Mouse (Mus musculus) T-cell, adult 2 months (primary cell): Measurements from ENCODE around the gene Rtca.

Source experiments
- DNase-seq: peaks from one replicate; pipeline ENCODE4 v3.0.0; 2022; ENCODE audit warnings: low spot score

The Rtca gene

DNA sequence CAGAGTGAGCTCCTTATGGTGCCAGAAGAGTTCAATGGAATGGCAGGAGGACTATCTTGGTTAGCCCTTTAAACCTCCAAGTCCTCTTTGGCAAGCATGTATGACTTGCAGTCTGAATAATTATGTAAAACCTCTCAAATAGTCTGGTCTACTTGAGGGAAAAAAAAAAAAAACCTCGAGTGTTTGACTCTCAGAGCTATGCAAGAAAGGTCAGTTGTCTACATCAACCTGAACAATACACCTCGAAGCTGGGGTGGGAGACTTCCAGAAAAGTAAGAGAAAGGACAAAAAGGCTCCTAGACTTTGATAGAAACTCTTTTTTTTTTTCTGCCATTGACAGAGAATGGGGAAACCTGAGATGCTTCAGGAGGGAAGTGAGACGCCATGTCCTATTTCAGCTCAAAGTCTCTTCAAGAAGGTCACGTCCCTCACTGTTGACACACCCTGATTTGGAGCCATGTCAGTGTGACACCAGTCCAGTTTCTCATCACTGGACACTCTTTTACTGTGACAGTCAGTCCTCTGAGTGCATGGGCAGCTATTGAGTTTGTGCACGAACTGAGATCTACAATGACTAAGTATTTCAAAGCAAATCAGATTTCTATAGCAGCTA, 31.2 kb downstream of the Rtca start:
- DNase-seq, result no peak

DNA sequence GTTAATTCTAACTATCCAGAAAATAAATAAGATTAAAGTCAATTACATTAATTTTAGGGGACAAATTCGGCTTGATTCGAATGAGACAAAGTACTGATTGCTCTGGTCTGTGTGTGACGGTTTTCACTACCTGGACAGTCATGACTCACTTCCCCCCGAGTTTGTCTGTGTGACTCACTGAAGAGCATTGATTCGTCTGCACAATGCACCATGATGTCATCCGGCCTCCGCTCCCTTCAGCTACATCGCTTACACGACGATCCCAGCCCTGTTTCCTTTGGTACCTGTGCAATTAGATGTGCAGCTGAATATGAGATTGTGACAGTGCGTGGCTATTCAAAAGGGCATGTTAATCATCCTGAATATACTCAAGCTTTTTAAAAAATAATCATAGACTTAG, 33.4 kb downstream of the Rtca start:
- no peak for DNase-seq

DNA sequence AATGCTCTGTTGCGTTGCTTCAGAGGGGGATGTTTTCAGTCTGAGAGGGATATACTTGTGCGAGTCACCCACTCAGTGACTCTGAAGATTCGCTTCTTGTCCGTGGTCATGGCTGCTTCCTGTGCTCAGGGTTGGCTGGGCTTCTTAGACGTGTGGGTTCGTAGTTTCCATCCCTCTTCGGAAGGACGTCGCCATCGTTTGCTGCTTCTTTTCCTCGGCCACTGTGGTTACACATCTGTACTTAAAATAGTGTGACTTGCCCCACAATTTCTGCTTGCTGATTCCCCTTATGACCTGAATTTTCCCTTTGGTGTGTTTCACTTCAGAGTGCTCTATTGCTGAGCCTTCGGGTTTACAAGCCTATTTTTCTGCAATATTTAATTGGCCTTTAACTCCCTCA, 42.3 kb downstream of the Rtca start:
- DNase-seq, result peak; percentile 12

- DNase-seq, result no peak
Observed at GRCm38 (mm10) chr3:116464318-116464717, 43.7 kb downstream of the Rtca start.

DNA sequence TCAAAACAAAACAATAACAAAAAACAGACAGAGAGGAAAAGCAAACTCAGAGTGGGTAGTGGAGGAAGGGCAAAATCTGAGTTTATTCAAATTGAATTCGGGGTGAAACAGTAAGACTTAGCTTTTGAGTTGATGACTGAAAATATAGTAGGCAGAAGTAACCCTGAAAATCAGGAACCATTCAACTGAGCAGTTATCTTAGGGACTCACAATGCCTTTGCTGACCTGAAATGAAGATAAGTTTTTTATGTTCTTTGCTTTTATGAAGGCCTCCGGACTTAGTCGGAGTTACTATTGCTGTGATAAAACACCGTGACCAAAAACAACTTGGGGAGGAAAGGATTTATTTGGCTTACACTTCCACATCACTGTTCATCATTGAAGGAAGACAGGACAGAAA, 47.0 kb downstream of the Rtca start:
- DNase-seq, result no peak

GRCm38 (mm10) chr3:116454529-116454928, 53.5 kb downstream of the Rtca start:
- DNase-seq, result no peak

GRCm38 (mm10) chr3:116450741-116451140, 57.3 kb downstream of the Rtca start:
- DNase-seq, result no peak

DNA sequence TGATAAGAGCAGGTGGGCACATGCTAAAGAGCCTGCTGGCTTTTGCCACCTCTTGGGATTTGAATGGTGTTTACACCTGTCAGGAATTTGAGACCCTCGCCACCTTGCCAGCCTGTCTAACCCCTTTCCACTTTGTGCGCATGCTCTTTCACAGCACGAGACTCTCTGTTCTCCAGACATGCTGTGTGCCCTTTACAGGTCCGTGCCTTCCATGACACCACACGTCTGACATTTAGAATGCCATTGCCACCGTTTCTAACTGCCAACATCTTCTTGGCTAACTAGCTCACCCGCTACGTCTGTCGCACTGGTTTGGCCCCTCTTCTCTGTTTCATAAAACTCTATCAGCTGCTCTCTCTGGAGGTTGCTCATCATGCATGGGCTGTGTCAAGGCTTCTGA, 63.7 kb downstream of the Rtca start:
- no peak for DNase-seq

GRCm38 (mm10) chr3:116442788-116443187, 65.2 kb downstream of the Rtca start:
- no peak for DNase-seq

- DNase-seq, result no peak
Observed at GRCm38 (mm10) chr3:116441518-116442205, 66.3 kb downstream of the Rtca start.

GRCm38 (mm10) chr3:116440066-116440997, 67.7 kb downstream of the Rtca start:
- DNase-seq, result peak; percentile 25
